Mouse (Mus musculus) testis, adult 2 months (tissue): ENCODE measurements at regions not wholly inside any gene's neighbourhood (a gene's known extent, or its start where the extent isn't known, plus 50 kb on each side); places are given as distances from the start of the nearest gene placed in this dataset.

Source experiments
- H3K27ac ChIP-seq: fragments of 200-500 bp; 2 replicates; pipeline ENCODE4 v1.5.1; 2012; ENCODE audit warnings: low read depth, low read length; ENCODE audit not compliant: control insufficient read depth, insufficient read depth
- H3K27me3 ChIP-seq: fragments of 200-500 bp; 2 replicates; pipeline ENCODE4 v1.6.1; 2012; ENCODE audit warnings: mild to moderate bottlenecking, low read length, moderate library complexity; ENCODE audit not compliant: control insufficient read depth, insufficient read depth
- H3K36me3 ChIP-seq: fragments of 200-500 bp; 2 replicates; pipeline ENCODE4 v1.6.1; 2012; ENCODE audit warnings: mild to moderate bottlenecking, low read length; ENCODE audit not compliant: control insufficient read depth, insufficient read depth
- H3K4me1 ChIP-seq: fragments of 200-500 bp; 2 replicates; pipeline ENCODE4 v1.6.1; 2012; ENCODE audit warnings: low read length; ENCODE audit not compliant: control insufficient read depth, insufficient read depth
- H3K4me3 ChIP-seq: fragments of 200-500 bp; 2 replicates; pipeline ENCODE4 v1.5.1; 2012; ENCODE audit warnings: low read depth, mild to moderate bottlenecking, low read length, moderate library complexity, mixed read lengths; ENCODE audit not compliant: control insufficient read depth
- CTCF ChIP-seq: fragments of 200-500 bp; IDR thresholded peaks from 2 replicates; pipeline ENCODE4 v1.5.1; 2012; ENCODE audit warnings: low read depth, mild to moderate bottlenecking, inconsistent platforms, low read length, moderate library complexity; ENCODE audit not compliant: control insufficient read depth, insufficient read depth, insufficient replicate concordance
- POLR2A ChIP-seq: fragments of 200-500 bp; IDR thresholded peaks from 2 replicates; pipeline ENCODE4 v1.6.1; 2012; ENCODE audit warnings: low read depth, mild to moderate bottlenecking, inconsistent platforms, low read length, moderate library complexity; ENCODE audit not compliant: control insufficient read depth

- Histone ChIP-seq H3K4me1 (peaks cover 2% of the 10 kb centered on the region; the same call in 1 of the 2 replicates), H3K36me3 (no peaks in the 10 kb centered on the region), H3K27ac (no peak overlapping the region), H3K27me3 (no peaks in the 10 kb centered on the region), H3K4me3 (no peak overlapping the region; the same call in 1 of the 2 replicates)
- TF ChIP-seq CTCF (peak; percentile 37; the same call in 1 of the 2 replicates), POLR2A (no peak)
These were observed 110.2 kb upstream of the Ctnnb1 start for GRCm38 (mm10) chr9:120818726-120819317.

GRCm38 (mm10) chr9:120820892-120821291, 108.1 kb upstream of the Ctnnb1 start:
- no peaks in the 10 kb centered on the region for H3K36me3 ChIP-seq
- H3K27me3 ChIP-seq = no peaks in the 10 kb centered on the region
- H3K4me3 ChIP-seq = no peak overlapping the region
- peaks cover 2% of the 10 kb centered on the region; the same call in 1 of the 2 replicates for H3K4me1 ChIP-seq
- H3K27ac ChIP-seq = no peak overlapping the region
- TF ChIP-seq CTCF (no peak), POLR2A (no peak)

- no peaks in the 10 kb centered on the region for H3K36me3 ChIP-seq
- no peak overlapping the region for H3K27ac ChIP-seq
- no peak overlapping the region for H3K4me3 ChIP-seq
- no peak for TF ChIP-seq POLR2A
- TF ChIP-seq CTCF = no peak
- H3K4me1 ChIP-seq = peaks cover 2% of the 10 kb centered on the region; the same call in 1 of the 2 replicates
- H3K27me3 ChIP-seq = no peaks in the 10 kb centered on the region
These were observed 105.6 kb upstream of the Ctnnb1 start for GRCm38 (mm10) chr9:120823397-120823796.

GRCm38 (mm10) chr9:120826266-120826665, 102.8 kb upstream of the Ctnnb1 start:
- H3K4me1 ChIP-seq = no peaks in the 10 kb centered on the region
- no peak overlapping the region for H3K27ac ChIP-seq
- no peak overlapping the region for H3K4me3 ChIP-seq
- no peaks in the 10 kb centered on the region for H3K27me3 ChIP-seq
- TF ChIP-seq CTCF (no peak), POLR2A (no peak)
- no peaks in the 10 kb centered on the region for H3K36me3 ChIP-seq

GRCm38 (mm10) chr9:120830526-120830925, 98.5 kb upstream of the Ctnnb1 start:
- Histone ChIP-seq H3K27me3 (no peaks in the 10 kb centered on the region), H3K36me3 (no peaks in the 10 kb centered on the region), H3K4me3 (no peak overlapping the region), H3K27ac (no peak overlapping the region), H3K4me1 (peaks cover 3% of the 10 kb centered on the region)
- TF ChIP-seq CTCF (no peak), POLR2A (no peak)

GRCm38 (mm10) chr9:120834166-120834565, 94.8 kb upstream of the Ctnnb1 start:
- Histone ChIP-seq H3K36me3 (no peaks in the 10 kb centered on the region), H3K4me1 (peaks cover 3% of the 10 kb centered on the region), H3K4me3 (peak overlapping the region; percentile 26), H3K27me3 (no peaks in the 10 kb centered on the region), H3K27ac (no peak overlapping the region)
- TF ChIP-seq CTCF = no peak
- TF ChIP-seq POLR2A = no peak

- H3K4me3 ChIP-seq = no peak overlapping the region
- TF ChIP-seq POLR2A (no peak), CTCF (no peak)
- no peak overlapping the region for H3K27ac ChIP-seq
- H3K4me1 ChIP-seq = peaks cover 3% of the 10 kb centered on the region
- H3K27me3 ChIP-seq = no peaks in the 10 kb centered on the region
- H3K36me3 ChIP-seq = no peaks in the 10 kb centered on the region
These were observed 93.4 kb upstream of the Ctnnb1 start for GRCm38 (mm10) chr9:120835621-120836020.

- Histone ChIP-seq H3K4me3 (no peak overlapping the region), H3K4me1 (peaks cover 3% of the 10 kb centered on the region), H3K27me3 (no peaks in the 10 kb centered on the region), H3K36me3 (no peaks in the 10 kb centered on the region), H3K27ac (no peak overlapping the region)
- TF ChIP-seq CTCF (no peak), POLR2A (no peak)
These were observed 91.4 kb upstream of the Ctnnb1 start for GRCm38 (mm10) chr9:120837431-120838150.
